Mouse (Mus musculus): Measurements from ENCODE around the gene Pum1. TPM values are rescaled to one million over a fixed set of nuclear protein-coding genes. Genes with fewer than 3 reads are reported as not detected.
"Not testable (repeated sequence)": the region's sequence is repeated elsewhere in the genome, so short reads cannot be mapped to it uniquely, and the experiment has no call there.

Gene Pum1
- polyA plus RNA-seq, 1 experiment from 2014 or later, result 103 TPM

- H3K9ac ChIP-seq (ENCODE audit: low read length), result no peak overlapping the region
- no peaks in the 10 kb centered on the region for H3K36me3 ChIP-seq (ENCODE audit: control insufficient read depth, insufficient read depth, low read length)
- no peaks in the 10 kb centered on the region for H3K9me3 ChIP-seq (ENCODE audit: control insufficient read depth, low read length)
- no peak overlapping the region for H3K4me3 ChIP-seq (ENCODE audit: low read depth, low read length)
- 70% methylated on average over 1 of the region's 1 CpGs for WGBS
- no peak overlapping the region for H3K4me2 ChIP-seq
- H3K27me3 ChIP-seq (ENCODE audit: control insufficient read depth, insufficient read depth, low read length), result no peaks in the 10 kb centered on the region
- no peaks in the 10 kb centered on the region for H3K4me1 ChIP-seq (ENCODE audit: control insufficient read depth, insufficient read depth, low read length)
- no peak for ATAC-seq (ENCODE audit: low FRiP score)
- H3K27ac ChIP-seq (ENCODE audit: low read depth, low read length), result no peak overlapping the region
- no peak for DNase-seq (ENCODE audit: low spot score, missing footprints)
These were observed 17.7 kb upstream of the Pum1 start for GRCm38 (mm10) chr4:130645426-130645825.

- no peaks in the 10 kb centered on the region for H3K9me3 ChIP-seq (ENCODE audit: control insufficient read depth, low read length)
- H3K36me3 ChIP-seq (ENCODE audit: control insufficient read depth, insufficient read depth, low read length), result no peaks in the 10 kb centered on the region
- no peaks in the 10 kb centered on the region for H3K27me3 ChIP-seq (ENCODE audit: control insufficient read depth, insufficient read depth, low read length)
- DNase-seq (ENCODE audit: low spot score, missing footprints) (no peak), ATAC-seq (ENCODE audit: low FRiP score) (no peak)
- no peaks in the 10 kb centered on the region for H3K4me1 ChIP-seq (ENCODE audit: control insufficient read depth, insufficient read depth, low read length)
- WGBS, result 80% methylated on average over 4 of the region's 4 CpGs
- no peak overlapping the region for H3K27ac ChIP-seq (ENCODE audit: low read depth, low read length)
- no peak overlapping the region for H3K4me2 ChIP-seq
- H3K4me3 ChIP-seq (ENCODE audit: low read depth, low read length), result no peak overlapping the region
- no peak overlapping the region for H3K9ac ChIP-seq (ENCODE audit: low read length)
These were observed 11.8 kb upstream of the Pum1 start for GRCm38 (mm10) chr4:130651286-130651685.

- Histone ChIP-seq H3K36me3 (ENCODE audit: control insufficient read depth, insufficient read depth, low read length) (no peaks in the 10 kb centered on the region), H3K4me2 (no peak overlapping the region), H3K9me3 (ENCODE audit: control insufficient read depth, low read length) (no peaks in the 10 kb centered on the region), H3K27me3 (ENCODE audit: control insufficient read depth, insufficient read depth, low read length) (no peaks in the 10 kb centered on the region), H3K4me1 (ENCODE audit: control insufficient read depth, insufficient read depth, low read length) (no peaks in the 10 kb centered on the region), H3K4me3 (ENCODE audit: low read depth, low read length) (no peak overlapping the region), H3K9ac (ENCODE audit: low read length) (no peak overlapping the region), H3K27ac (ENCODE audit: low read depth, low read length) (no peak overlapping the region)
- DNase-seq (ENCODE audit: low spot score, missing footprints), result no peak
- ATAC-seq (ENCODE audit: low FRiP score), result no peak
- 69% methylated on average over 4 of the region's 4 CpGs for WGBS
These were observed 10.6 kb upstream of the Pum1 start for GRCm38 (mm10) chr4:130652546-130652945.

- H3K27ac ChIP-seq (ENCODE audit: low read depth, low read length), result no peak overlapping the region
- ATAC-seq (ENCODE audit: low FRiP score) (no peak), DNase-seq (ENCODE audit: low spot score, missing footprints) (no peak)
- H3K9ac ChIP-seq (ENCODE audit: low read length), result no peak overlapping the region
- no peaks in the 10 kb centered on the region for H3K27me3 ChIP-seq (ENCODE audit: control insufficient read depth, insufficient read depth, low read length)
- no peaks in the 10 kb centered on the region for H3K9me3 ChIP-seq (ENCODE audit: control insufficient read depth, low read length)
- WGBS, result 44% methylated on average over 1 of the region's 1 CpGs
- H3K4me1 ChIP-seq (ENCODE audit: control insufficient read depth, insufficient read depth, low read length), result no peaks in the 10 kb centered on the region
- no peak overlapping the region for H3K4me2 ChIP-seq
- no peaks in the 10 kb centered on the region for H3K36me3 ChIP-seq (ENCODE audit: control insufficient read depth, insufficient read depth, low read length)
- H3K4me3 ChIP-seq (ENCODE audit: low read depth, low read length), result no peak overlapping the region
These were observed 5.1 kb upstream of the Pum1 start for GRCm38 (mm10) chr4:130657820-130658565.

GRCm38 (mm10) chr4:130659470-130659869, 3.7 kb upstream of the Pum1 start:
- H3K27ac ChIP-seq (ENCODE audit: low read depth, low read length), result no peak overlapping the region
- no peaks in the 10 kb centered on the region for H3K36me3 ChIP-seq (ENCODE audit: control insufficient read depth, insufficient read depth, low read length)
- H3K27me3 ChIP-seq (ENCODE audit: control insufficient read depth, insufficient read depth, low read length), result no peaks in the 10 kb centered on the region
- no peak overlapping the region for H3K4me3 ChIP-seq (ENCODE audit: low read depth, low read length)
- no peak overlapping the region for H3K4me2 ChIP-seq
- no peaks in the 10 kb centered on the region for H3K9me3 ChIP-seq (ENCODE audit: control insufficient read depth, low read length)
- WGBS, result 87% methylated on average over 6 of the region's 6 CpGs
- no peaks in the 10 kb centered on the region for H3K4me1 ChIP-seq (ENCODE audit: control insufficient read depth, insufficient read depth, low read length)
- DNase-seq (ENCODE audit: low spot score, missing footprints), result no peak
- no peak for ATAC-seq (ENCODE audit: low FRiP score)
- no peak overlapping the region for H3K9ac ChIP-seq (ENCODE audit: low read length)

- DNase-seq (ENCODE audit: low spot score, missing footprints), result no peak
- no peak overlapping the region for H3K9ac ChIP-seq (ENCODE audit: low read length)
- no peaks in the 10 kb centered on the region for H3K9me3 ChIP-seq (ENCODE audit: control insufficient read depth, low read length)
- no peak overlapping the region for H3K4me3 ChIP-seq (ENCODE audit: low read depth, low read length)
- no peaks in the 10 kb centered on the region for H3K36me3 ChIP-seq (ENCODE audit: control insufficient read depth, insufficient read depth, low read length)
- no peak overlapping the region for H3K27ac ChIP-seq (ENCODE audit: low read depth, low read length)
- H3K4me1 ChIP-seq (ENCODE audit: control insufficient read depth, insufficient read depth, low read length), result peaks cover 4% of the 10 kb centered on the region; the same call in 1 of the 2 replicates
- ATAC-seq (ENCODE audit: low FRiP score), result no peak
- H3K4me2 ChIP-seq, result no peak overlapping the region
- no peaks in the 10 kb centered on the region for H3K27me3 ChIP-seq (ENCODE audit: control insufficient read depth, insufficient read depth, low read length)
- 86% methylated on average over 2 of the region's 2 CpGs for WGBS
These were observed 3.0 kb upstream of the Pum1 start for GRCm38 (mm10) chr4:130660106-130660505.

GRCm38 (mm10) chr4:130661151-130661550, 2.0 kb upstream of the Pum1 start:
- Histone ChIP-seq H3K9me3 (ENCODE audit: control insufficient read depth, low read length) (no peaks in the 10 kb centered on the region), H3K27me3 (ENCODE audit: control insufficient read depth, insufficient read depth, low read length) (no peaks in the 10 kb centered on the region), H3K4me2 (no peak overlapping the region), H3K27ac (ENCODE audit: low read depth, low read length) (no peak overlapping the region), H3K4me1 (ENCODE audit: control insufficient read depth, insufficient read depth, low read length) (peaks cover 8% of the 10 kb centered on the region), H3K9ac (ENCODE audit: low read length) (no peak overlapping the region), H3K4me3 (ENCODE audit: low read depth, low read length) (no peak overlapping the region), H3K36me3 (ENCODE audit: control insufficient read depth, insufficient read depth, low read length) (no peaks in the 10 kb centered on the region)
- DNase-seq (ENCODE audit: low spot score, missing footprints), result no peak
- ATAC-seq (ENCODE audit: low FRiP score), result no peak
- WGBS, result 84% methylated on average over 3 of the region's 3 CpGs

GRCm38 (mm10) chr4:130662305-130662704, 816 bp upstream of the Pum1 start:
- not testable (repeated sequence) for H3K36me3 ChIP-seq (ENCODE audit: control insufficient read depth, insufficient read depth, low read length); H3K9ac ChIP-seq (ENCODE audit: low read length); H3K27me3 ChIP-seq (ENCODE audit: control insufficient read depth, insufficient read depth, low read length); H3K9me3 ChIP-seq (ENCODE audit: control insufficient read depth, low read length); H3K4me3 ChIP-seq (ENCODE audit: low read depth, low read length); H3K4me2 ChIP-seq; H3K4me1 ChIP-seq (ENCODE audit: control insufficient read depth, insufficient read depth, low read length); DNase-seq (ENCODE audit: low spot score, missing footprints); ATAC-seq (ENCODE audit: low FRiP score); H3K27ac ChIP-seq (ENCODE audit: low read depth, low read length)
- WGBS, result 83% methylated on average over 1 of the region's 1 CpGs

GRCm38 (mm10) chr4:130663810-130664401, 785 bp downstream of the Pum1 start:
- under 1% methylated on average over 22 of the region's 22 CpGs for WGBS

More at GRCm38 (mm10) chr4:130663810-130664401, 785 bp downstream of the Pum1 start:
- ATAC-seq (ENCODE audit: low FRiP score) (peak; percentile 28; the same call in 1 of the 2 replicates), DNase-seq (ENCODE audit: low spot score, missing footprints) (peak; percentile 96)
- H3K9ac ChIP-seq (ENCODE audit: low read length), result peak overlapping the region; percentile 99
- H3K4me2 ChIP-seq, result peak overlapping the region; percentile 95
- H3K4me3 ChIP-seq (ENCODE audit: low read depth, low read length), result peak overlapping the region; percentile 94
- H3K36me3 ChIP-seq (ENCODE audit: control insufficient read depth, insufficient read depth, low read length), result peaks cover under 1% of the 10 kb centered on the region; the same call in 1 of the 2 replicates
- peak overlapping the region; percentile 96 for H3K27ac ChIP-seq (ENCODE audit: low read depth, low read length)
- no peaks in the 10 kb centered on the region for H3K9me3 ChIP-seq (ENCODE audit: control insufficient read depth, low read length)
- H3K4me1 ChIP-seq (ENCODE audit: control insufficient read depth, insufficient read depth, low read length), result peaks cover 11% of the 10 kb centered on the region
- H3K27me3 ChIP-seq (ENCODE audit: control insufficient read depth, insufficient read depth, low read length), result no peaks in the 10 kb centered on the region

All from midbrain, embryonic 11.5 days (tissue).